Mouse (Mus musculus) myocyte (in vitro differentiated cells): ENCODE results near the gene Gng2.

Experiments used
- CEBPB ChIP-seq: IDR thresholded peaks from 2 replicates; pipeline ENCODE4 v1.6.1; 2011; ENCODE audit warnings: mild to moderate bottlenecking, moderate library complexity; ENCODE audit not compliant: poor library complexity, insufficient read depth, severe bottlenecking
- E2F4 ChIP-seq: IDR thresholded peaks from one replicate; pipeline ENCODE4 v1.6.1; 2011; ENCODE audit warnings: mild to moderate bottlenecking, control low read depth, moderate library complexity; ENCODE audit not compliant: insufficient read depth
- MAX ChIP-seq: IDR thresholded peaks from one replicate; pipeline ENCODE4 v1.6.1; 2011; ENCODE audit warnings: low read depth, mild to moderate bottlenecking, control low read depth
- POLR2A ChIP-seq: IDR thresholded peaks from one replicate; pipeline ENCODE4 v1.6.1; 2011; ENCODE audit warnings: low read depth, mild to moderate bottlenecking, control low read depth, moderate library complexity; ENCODE audit not compliant: insufficient read length
- POLR2AphosphoS2 ChIP-seq: IDR thresholded peaks from one replicate; pipeline ENCODE4 v1.6.1; 2011; ENCODE audit warnings: low read depth, control low read depth; ENCODE audit not compliant: insufficient read length
- TCF12 ChIP-seq: IDR thresholded peaks from one replicate; pipeline ENCODE4 v1.6.1; 2011; ENCODE audit warnings: mild to moderate bottlenecking, control low read depth; ENCODE audit not compliant: poor library complexity, insufficient read depth, severe bottlenecking
- USF1 ChIP-seq: IDR thresholded peaks from one replicate; pipeline ENCODE4 v1.6.1; 2011; ENCODE audit warnings: low read depth, mild to moderate bottlenecking, control low read depth, moderate library complexity

GRCm38 (mm10) chr14:19900492-19900891, 76.9 kb downstream of the Gng2 start:
- TF ChIP-seq E2F4 (no peak), POLR2A (no peak), TCF12 (no peak), MAX (no peak), CEBPB (no peak), POLR2AphosphoS2 (no peak), USF1 (no peak)
